Mouse (Mus musculus): ENCODE measurements around the gene Abca3. TPM values are rescaled to one million over a fixed set of nuclear protein-coding genes. Genes with fewer than 3 reads are reported as not detected.
"Not testable (repeated sequence)": the region's sequence is repeated elsewhere in the genome, so short reads cannot be mapped to it uniquely, and the experiment has no call there.

Gene Abca3
- polyA plus RNA-seq, 1 experiment = 51.7 TPM

DNA sequence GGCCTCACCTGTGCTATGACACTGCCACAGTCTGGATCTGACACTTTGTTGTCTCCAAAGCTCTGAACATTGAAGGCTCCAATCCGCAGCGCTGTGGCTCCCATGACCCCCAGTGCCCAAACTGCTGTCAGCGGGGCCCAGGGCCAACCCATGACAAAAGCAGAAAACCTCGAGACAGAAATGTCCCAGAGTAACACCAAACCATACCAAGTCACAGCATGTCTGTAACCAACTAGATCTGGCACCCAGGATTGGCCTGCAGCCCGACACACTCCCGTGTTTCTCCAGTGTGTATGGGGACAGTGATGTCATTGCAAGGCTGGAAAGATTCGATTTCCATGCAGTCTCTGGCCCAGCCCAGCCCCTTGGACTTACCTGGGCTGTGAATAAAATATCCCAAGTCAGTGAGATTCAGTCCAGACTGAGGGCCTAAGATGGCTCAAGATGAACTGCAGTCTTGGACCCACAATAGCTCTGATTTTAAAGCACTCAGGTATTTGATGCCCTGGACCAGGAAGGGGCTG lies 90.9 kb downstream of the Abca3 start, which contains the start of gene Dnase1l2:
Gene Dnase1l2, minus strand, starts transcription at position 474 of the 524 bp plus-strand sequence.
- DNase-seq (ENCODE audit: low read depth) = no peak
- no peak for TF ChIP-seq CTCF (IDR thresholded peaks at IDR 0.05; ENCODE audit: borderline replicate concordance, extremely low read depth, insufficient read depth, insufficient read length)

DNA sequence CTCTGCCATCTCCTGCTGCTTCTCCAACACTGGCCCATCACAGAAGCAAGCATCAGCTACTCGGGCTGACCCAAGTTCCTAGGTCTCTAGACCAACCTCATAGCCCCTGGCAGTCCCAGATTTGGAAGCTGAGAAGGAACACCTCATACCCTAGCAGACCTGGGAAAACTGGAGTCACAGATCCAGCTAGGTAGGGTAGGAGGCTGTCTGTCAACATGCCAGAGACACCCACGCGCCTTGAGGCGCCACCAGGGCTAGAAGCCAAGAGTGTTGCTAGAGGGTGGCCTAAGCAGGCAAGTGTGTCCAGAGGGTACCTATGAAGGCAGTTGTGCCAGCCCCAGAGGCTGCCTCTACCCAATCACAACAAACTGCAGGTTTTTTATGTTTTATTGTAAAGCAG lies 91.7 kb downstream of the Abca3 start:
- TF ChIP-seq POLR2A (IDR thresholded peaks at IDR 0.05; ENCODE audit: borderline replicate concordance, extremely low read depth, insufficient read depth, insufficient read length, poor library complexity, severe bottlenecking) (no peak), CTCF (IDR thresholded peaks at IDR 0.05; ENCODE audit: borderline replicate concordance, extremely low read depth, insufficient read depth, insufficient read length) (no peak)
- DNase-seq (ENCODE audit: low read depth) = no peak

DNA sequence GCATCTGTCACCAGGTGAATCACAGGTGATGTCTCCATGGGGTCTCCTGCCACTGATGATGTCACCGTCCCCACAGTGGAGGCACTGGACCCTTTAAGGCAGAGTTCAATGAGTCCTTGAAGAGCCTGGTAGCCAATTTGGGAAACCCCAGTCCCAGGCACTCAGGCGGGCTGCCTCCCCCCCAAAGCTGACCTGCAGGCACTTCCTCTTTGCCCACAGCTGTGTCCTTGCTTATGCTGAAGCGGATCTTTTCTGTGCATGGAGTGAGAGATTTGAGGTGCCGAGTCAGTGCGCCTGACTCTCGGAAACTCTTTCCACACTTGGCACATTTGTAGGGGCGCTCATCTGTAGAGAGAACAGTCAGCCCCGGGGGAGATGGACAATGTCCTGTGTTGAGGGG lies 94.8 kb downstream of the Abca3 start:
- TF ChIP-seq CTCF (IDR thresholded peaks at IDR 0.05; ENCODE audit: borderline replicate concordance, extremely low read depth, insufficient read depth, insufficient read length) (no peak), POLR2A (IDR thresholded peaks at IDR 0.05; ENCODE audit: borderline replicate concordance, extremely low read depth, insufficient read depth, insufficient read length, poor library complexity, severe bottlenecking) (no peak)
- DNase-seq (ENCODE audit: low read depth) = no peak

GRCm38 (mm10) chr17:24449507-24449906 lies 97.8 kb downstream of the Abca3 start:
- TF ChIP-seq POLR2A (IDR thresholded peaks at IDR 0.05; ENCODE audit: borderline replicate concordance, extremely low read depth, insufficient read depth, insufficient read length, poor library complexity, severe bottlenecking) (no peak), CTCF (IDR thresholded peaks at IDR 0.05; ENCODE audit: borderline replicate concordance, extremely low read depth, insufficient read depth, insufficient read length) (no peak)
- no peak for DNase-seq (ENCODE audit: low read depth)

- TF ChIP-seq CTCF (IDR thresholded peaks at IDR 0.05; ENCODE audit: borderline replicate concordance, extremely low read depth, insufficient read depth, insufficient read length) (no peak), POLR2A (IDR thresholded peaks at IDR 0.05; ENCODE audit: borderline replicate concordance, extremely low read depth, insufficient read depth, insufficient read length, poor library complexity, severe bottlenecking) (no peak)
These were observed 99.5 kb downstream of the Abca3 start for GRCm38 (mm10) chr17:24451220-24451619.

GRCm38 (mm10) chr17:24453372-24453771 lies 101.6 kb downstream of the Abca3 start:
- DNase-seq (ENCODE audit: low read depth) = no peak
- TF ChIP-seq CTCF (IDR thresholded peaks at IDR 0.05; ENCODE audit: borderline replicate concordance, extremely low read depth, insufficient read depth, insufficient read length) (no peak), POLR2A (IDR thresholded peaks at IDR 0.05; ENCODE audit: borderline replicate concordance, extremely low read depth, insufficient read depth, insufficient read length, poor library complexity, severe bottlenecking) (no peak)

More at GRCm38 (mm10) chr17:24451220-24451619, 99.5 kb downstream of the Abca3 start:
- no peak for DNase-seq (ENCODE audit: low read depth)

GRCm38 (mm10) chr17:24454218-24454755 lies 102.5 kb downstream of the Abca3 start:
- DNase-seq (ENCODE audit: low read depth) = no peak
- TF ChIP-seq CTCF (IDR thresholded peaks at IDR 0.05; ENCODE audit: borderline replicate concordance, extremely low read depth, insufficient read depth, insufficient read length) (no peak), POLR2A (IDR thresholded peaks at IDR 0.05; ENCODE audit: borderline replicate concordance, extremely low read depth, insufficient read depth, insufficient read length, poor library complexity, severe bottlenecking) (no peak)

DNA sequence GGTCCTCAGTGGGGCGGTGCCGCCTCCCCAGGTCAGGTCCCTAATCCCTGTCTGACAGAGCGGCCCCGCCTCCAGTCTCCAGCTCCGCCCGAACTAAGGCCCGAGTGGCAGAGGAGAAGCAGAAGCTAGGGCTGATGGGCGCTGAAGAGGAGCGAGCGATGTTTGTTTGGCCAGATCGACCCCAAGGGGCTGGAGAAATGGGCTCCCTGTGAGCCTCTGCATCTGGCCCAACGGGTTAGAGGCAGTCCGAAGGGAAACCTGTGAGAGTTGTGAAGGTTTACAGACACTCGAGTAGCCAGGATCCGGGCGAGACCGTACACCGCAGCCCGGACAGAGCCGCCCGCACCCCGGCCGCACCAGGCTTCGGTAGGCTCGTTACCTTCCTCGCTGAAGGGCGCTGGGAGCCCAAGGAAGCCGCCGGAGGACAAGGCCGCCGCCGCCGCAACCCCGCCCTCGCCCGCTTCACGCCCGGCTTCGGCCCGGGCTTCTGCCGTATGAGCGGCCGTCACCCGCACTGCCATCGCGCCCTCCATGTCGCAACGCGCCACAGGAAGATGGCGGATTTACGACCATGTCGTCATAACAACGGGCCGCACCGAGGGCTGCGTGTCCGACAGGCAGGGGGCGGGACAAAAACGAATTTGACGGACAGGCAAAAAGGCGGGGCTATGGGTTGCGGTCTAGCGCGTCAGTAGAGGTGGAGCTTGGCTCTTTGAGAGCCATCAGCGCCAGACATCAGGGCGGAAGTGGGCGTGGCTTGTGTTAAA lies 103.2 kb downstream of the Abca3 start:
- DNase-seq (ENCODE audit: low read depth) = peak; percentile 100
- TF ChIP-seq CTCF (IDR thresholded peaks at IDR 0.05; ENCODE audit: borderline replicate concordance, extremely low read depth, insufficient read depth, insufficient read length) (no peak), POLR2A (IDR thresholded peaks at IDR 0.05; ENCODE audit: borderline replicate concordance, extremely low read depth, insufficient read depth, insufficient read length, poor library complexity, severe bottlenecking) (peak; percentile 97)

DNA sequence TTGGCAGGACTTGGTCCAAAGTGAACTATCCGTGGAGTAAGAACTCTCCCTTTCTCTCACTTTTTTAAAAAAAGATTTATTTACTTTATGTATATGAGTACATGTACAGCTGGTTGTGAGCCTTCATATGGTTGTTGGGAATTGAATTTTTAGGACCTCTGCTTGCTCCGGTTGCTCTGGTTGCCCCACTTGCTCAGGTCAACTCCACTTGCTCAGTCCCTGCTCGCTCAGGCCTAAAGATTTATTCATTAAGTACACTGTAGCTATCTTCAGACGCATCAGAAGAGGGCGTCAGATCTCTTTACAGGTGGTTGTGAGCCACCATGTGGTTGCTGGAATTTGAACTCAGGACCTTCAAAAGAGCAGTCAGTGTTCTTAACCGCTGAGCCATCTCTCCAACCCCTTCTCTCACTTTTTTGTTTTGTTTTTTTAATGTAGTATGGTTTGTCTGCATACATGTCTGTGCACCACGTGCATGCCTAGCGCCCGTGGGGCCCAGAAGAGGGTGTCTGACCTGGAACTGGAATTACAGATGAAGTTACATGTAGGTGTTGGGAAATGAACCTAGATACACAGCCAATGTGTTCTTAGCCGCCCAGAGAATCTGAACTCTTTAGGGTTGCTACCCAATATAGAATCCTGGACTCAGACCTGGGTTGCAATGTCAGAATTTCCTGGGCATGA lies 103.9 kb downstream of the Abca3 start:
- not testable (repeated sequence) for DNase-seq (ENCODE audit: low read depth)

Other genes starting within 250 kb of the Abca3 start
- 28.2 and 37.3 TPM in 2 replicates for gene Pdpk1, start 201.0 kb upstream of the Abca3 start, polyA plus RNA-seq (2012; rRNA removed)
- 37.2 and 40.7 TPM in 2 replicates for gene Amdhd2, start 188.2 kb upstream of the Abca3 start, polyA plus RNA-seq (2012; rRNA removed)
- gene Atp6v0c, start 182.2 kb upstream of the Abca3 start, polyA plus RNA-seq (2012; rRNA removed) = 1,361 and 1,487 TPM in 2 replicates
- 74.3 and 84.7 TPM in 2 replicates for gene Tbc1d24, start 146.4 kb upstream of the Abca3 start, polyA plus RNA-seq (2012; rRNA removed)
- 8.0 and 10.2 TPM in 2 replicates for gene Ntn3, start 142.4 kb upstream of the Abca3 start, polyA plus RNA-seq (2012; rRNA removed)
- gene Tedc2, start 131.1 kb upstream of the Abca3 start, polyA plus RNA-seq (2012; rRNA removed) = 25.3 and 35.7 TPM in 2 replicates
- gene Ccnf, start 100.5 kb upstream of the Abca3 start, polyA plus RNA-seq (2012; rRNA removed) = 16.2 and 21.6 TPM in 2 replicates
- 0.29 and 0.40 TPM in 2 replicates for gene Abca17, start 882 bp upstream of the Abca3 start, polyA plus RNA-seq (2012; rRNA removed)
- gene Rnps1, start 62.6 kb downstream of the Abca3 start, polyA plus RNA-seq (2012; rRNA removed) = 395 and 451 TPM in 2 replicates
- 28.7 and 29.6 TPM in 2 replicates for gene Eci1, start 74.7 kb downstream of the Abca3 start, polyA plus RNA-seq (2012; rRNA removed)
- gene Dnase1l2, start 91.2 kb downstream of the Abca3 start, polyA plus RNA-seq (2012; rRNA removed) = 27.1 and 34.3 TPM in 2 replicates
- 89.5 and 99.5 TPM in 2 replicates for gene E4f1, start 118.4 kb downstream of the Abca3 start, polyA plus RNA-seq (2012; rRNA removed)
- gene Pgp, start 118.4 kb downstream of the Abca3 start, polyA plus RNA-seq (2012; rRNA removed) = 49.6 and 52.2 TPM in 2 replicates
- gene Bricd5, start 121.9 kb downstream of the Abca3 start, polyA plus RNA-seq (2012; rRNA removed) = 0.48 and 0.77 TPM in 2 replicates
- 47.1 and 53.7 TPM in 2 replicates for gene Mlst8, start 127.1 kb downstream of the Abca3 start, polyA plus RNA-seq (2012; rRNA removed)
- 91.5 and 142 TPM in 2 replicates for gene Caskin1, start 136.7 kb downstream of the Abca3 start, polyA plus RNA-seq (2012; rRNA removed)
- 310 and 422 TPM in 2 replicates for gene Traf7, start 176.0 kb downstream of the Abca3 start, polyA plus RNA-seq (2012; rRNA removed)
- gene Rab26, start 182.3 kb downstream of the Abca3 start, polyA plus RNA-seq (2012; rRNA removed) = 3.2 and 5.6 TPM in 2 replicates
- gene Pkd1, start 197.9 kb downstream of the Abca3 start, polyA plus RNA-seq (2012; rRNA removed) = 65.9 and 74.2 TPM in 2 replicates